Mouse (Mus musculus): ENCODE results near the gene Rtcb.
A peak's percentile ranks its signal among the peaks of the same experiment; 100 is the strongest.

Rtcb gene

GRCm38 (mm10) chr10:85936280-85936965 is 21.2 kb downstream of the Rtcb start:
- no peak for DNase-seq (ENCODE audit: low spot score in 2 of 2)

GRCm38 (mm10) chr10:85929962-85930361 is 27.7 kb downstream of the Rtcb start:
- no peak for DNase-seq (ENCODE audit: low spot score in 2 of 2)

GRCm38 (mm10) chr10:85929208-85929591 is 28.4 kb downstream of the Rtcb start:
- DNase-seq (ENCODE audit: low spot score in 2 of 2): no peak

- peak; percentile 56 to 81 for DNase-seq (ENCODE audit: low spot score in 2 of 2)
These were observed 29.0 kb downstream of the Rtcb start for GRCm38 (mm10) chr10:85928499-85929207.

GRCm38 (mm10) chr10:85927676-85928445 is 29.8 kb downstream of the Rtcb start, which contains the start of gene Ascl4:
Gene Ascl4 (plus strand): TSS chr10:85927681.
- DNase-seq (ENCODE audit: low spot score in 2 of 2): no peak

- peak; percentile 81 to 95 for DNase-seq (ENCODE audit: low spot score in 2 of 2)
These were observed 40.9 kb downstream of the Rtcb start, which contains the start of gene Prdm4 for GRCm38 (mm10) chr10:85916498-85917309. Gene Prdm4 (minus strand): TSS chr10:85917142.

All from cerebellum, postnatal 4 days (tissue).